Mouse (Mus musculus) embryo, embryonic 11 days (tissue): ENCODE results near the gene Steap2.
"Not testable (repeated sequence)": the region's sequence is repeated elsewhere in the genome, so short reads cannot be mapped to it uniquely, and the experiment has no call there.

Experiments used
- DNase-seq: peaks from one replicate; pipeline ENCODE4 v3.0.0-alpha.2; 2015

Steap2 gene

GRCm38 (mm10) chr5:5693956-5694653, at the start of gene Steap2:
Steap2 (minus strand) TSS chr5:5694578.
- DNase-seq = peak; percentile 82

GRCm38 (mm10) chr5:5734445-5734844, 40.1 kb upstream of the Steap2 start:
- no peak for DNase-seq

- no peak for DNase-seq
These were observed 38.5 kb upstream of the Steap2 start for GRCm38 (mm10) chr5:5732858-5733257.

- no peak for DNase-seq
These were observed 37.8 kb upstream of the Steap2 start for GRCm38 (mm10) chr5:5732208-5732607.

GRCm38 (mm10) chr5:5729904-5730303, 35.5 kb upstream of the Steap2 start:
- DNase-seq = no peak

GRCm38 (mm10) chr5:5722217-5722616, 27.8 kb upstream of the Steap2 start:
- no peak for DNase-seq

GRCm38 (mm10) chr5:5711032-5711431, 16.7 kb upstream of the Steap2 start:
- DNase-seq = no peak

- DNase-seq = no peak
These were observed 13.2 kb upstream of the Steap2 start for GRCm38 (mm10) chr5:5707341-5708278.

GRCm38 (mm10) chr5:5705019-5705418, 10.6 kb upstream of the Steap2 start:
- no peak for DNase-seq

GRCm38 (mm10) chr5:5700386-5700785, 6.0 kb upstream of the Steap2 start:
- no peak for DNase-seq

GRCm38 (mm10) chr5:5698830-5699229, 4.5 kb upstream of the Steap2 start:
- DNase-seq = no peak

- DNase-seq = no peak
These were observed 1.1 kb upstream of the Steap2 start for GRCm38 (mm10) chr5:5695401-5695942.

- DNase-seq = peak; percentile 54
These were observed 830 bp downstream of the Steap2 start for GRCm38 (mm10) chr5:5693541-5693955.

GRCm38 (mm10) chr5:5692167-5692738, 2.1 kb downstream of the Steap2 start:
- no peak for DNase-seq

GRCm38 (mm10) chr5:5688945-5689540, 5.3 kb downstream of the Steap2 start:
- DNase-seq = no peak

GRCm38 (mm10) chr5:5688228-5688627, 6.2 kb downstream of the Steap2 start:
- no peak for DNase-seq

- DNase-seq = peak; percentile 29
These were observed 7.4 kb downstream of the Steap2 start for GRCm38 (mm10) chr5:5686973-5687372.

- not testable (repeated sequence) for DNase-seq
These were observed 9.4 kb downstream of the Steap2 start for GRCm38 (mm10) chr5:5684946-5685345.

- no peak for DNase-seq
These were observed 11.1 kb downstream of the Steap2 start for GRCm38 (mm10) chr5:5683292-5683691.

GRCm38 (mm10) chr5:5679459-5679858, 14.9 kb downstream of the Steap2 start:
- no peak for DNase-seq

- DNase-seq = no peak
These were observed 18.3 kb downstream of the Steap2 start for GRCm38 (mm10) chr5:5676082-5676481.

GRCm38 (mm10) chr5:5668920-5669319, 25.5 kb downstream of the Steap2 start:
- no peak for DNase-seq
